11 mouse cellular contexts compared by ENCODE assay signal in genomic region chr16:91413102-91413844, GRCm38 (mm10). TPM values are rescaled to one million over a fixed set of nuclear protein-coding genes. Genes with fewer than 3 reads are reported as not detected.
DNase-seq lines count a peak whose midpoint lies in the region; ATAC-seq and TF ChIP-seq lines count a peak whose summit lies in the region.
"Had no signal": no experiment of that assay in that cellular context is flagged by ENCODE, and none has a peak within 500 bp of the region (broad histone marks: within the 10 kb centered on the region; RNA-seq: fewer than 3 reads in every experiment).

No protein-coding gene starts in this region.

- 53% methylated on average over 12 of the region's 12 CpGs for WGBS in heart, embryonic 16.5 days
- 58% methylated on average over 12 of the region's 12 CpGs for WGBS in heart, embryonic 12.5 days
- 39% methylated on average over 12 of the region's 12 CpGs for WGBS in kidney, postnatal 0 days
- WGBS in forebrain, embryonic 11.5 days = 83% methylated on average over 12 of the region's 12 CpGs

- H3K4me2 ChIP-seq in heart, embryonic 16.5 days (ENCODE audit: low read depth, low read length) = no peak overlapping the region
- H3K4me2 ChIP-seq in heart, embryonic 12.5 days = no peak overlapping the region
- no peak overlapping the region for H3K4me2 ChIP-seq in kidney, postnatal 0 days (ENCODE audit: low read length)
- H3K4me2 ChIP-seq in forebrain, embryonic 11.5 days (ENCODE audit: low read depth, low read length, severe bottlenecking) = no peak overlapping the region

- H3K36me3 ChIP-seq in heart, embryonic 16.5 days (ENCODE audit: control insufficient read depth, insufficient read depth) = peaks cover 49% of the 10 kb centered on the region
- H3K36me3 ChIP-seq in heart, embryonic 12.5 days = peaks cover 60% of the 10 kb centered on the region
- H3K36me3 ChIP-seq in kidney, postnatal 0 days (ENCODE audit: insufficient read depth, low read length) = peaks cover 8% of the 10 kb centered on the region; the same call in 1 of the 2 replicates
- H3K36me3 ChIP-seq in forebrain, embryonic 11.5 days (ENCODE audit: control insufficient read depth, insufficient read depth, low read length) = no peaks in the 10 kb centered on the region

- H3K9me3 ChIP-seq in heart, embryonic 16.5 days (replicated peaks; ENCODE audit: control insufficient read depth, low read length) = no peaks in the 10 kb centered on the region
- no peaks in the 10 kb centered on the region for H3K9me3 ChIP-seq in heart, embryonic 12.5 days (replicated peaks)
- no peaks in the 10 kb centered on the region for H3K9me3 ChIP-seq in kidney, postnatal 0 days (replicated peaks; ENCODE audit: low read length)
- H3K9me3 ChIP-seq in forebrain, embryonic 11.5 days (ENCODE audit: control insufficient read depth, low read length) = no peaks in the 10 kb centered on the region
- H3K9me3 ChIP-seq: heart, embryonic 10.5 days had no signal

- H3K4me3 ChIP-seq in heart, embryonic 16.5 days (ENCODE audit: low read length) = no peak overlapping the region
- H3K4me3 ChIP-seq in heart, embryonic 12.5 days = no peak overlapping the region
- no peak overlapping the region for H3K4me3 ChIP-seq in kidney, postnatal 0 days (replicated peaks; ENCODE audit: low read depth, low read length)
- H3K4me3 ChIP-seq in forebrain, embryonic 11.5 days (ENCODE audit: low read depth, low read length) = no peak overlapping the region
- H3K4me3 ChIP-seq: heart, embryonic 10.5 days had no signal

- H3K27me3 ChIP-seq in heart, embryonic 16.5 days (ENCODE audit: control insufficient read depth, insufficient read depth, low read length) = no peaks in the 10 kb centered on the region
- no peaks in the 10 kb centered on the region for H3K27me3 ChIP-seq in heart, embryonic 12.5 days (replicated peaks)
- no peaks in the 10 kb centered on the region for H3K27me3 ChIP-seq in kidney, postnatal 0 days (ENCODE audit: insufficient read depth, low read length)
- no peaks in the 10 kb centered on the region for H3K27me3 ChIP-seq in forebrain, embryonic 11.5 days (ENCODE audit: control insufficient read depth, insufficient read depth, low read length)

- TF ChIP-seq CTCF in kidney, postnatal 0 days (IDR thresholded peaks at IDR 0.05; ENCODE audit: low read depth) = no peak

- no peak overlapping the region for H3K9ac ChIP-seq in heart, embryonic 16.5 days (ENCODE audit: low read length)
- no peak overlapping the region for H3K9ac ChIP-seq in heart, embryonic 12.5 days
- no peak overlapping the region for H3K9ac ChIP-seq in kidney, postnatal 0 days (ENCODE audit: low read depth, low read length)
- no peak overlapping the region for H3K9ac ChIP-seq in forebrain, embryonic 11.5 days (ENCODE audit: low read length)

- peaks cover 32% of the 10 kb centered on the region for H3K4me1 ChIP-seq in heart, embryonic 16.5 days (ENCODE audit: control insufficient read depth, insufficient read depth, low read length)
- peaks cover 37% of the 10 kb centered on the region for H3K4me1 ChIP-seq in heart, embryonic 12.5 days (replicated peaks)
- no peaks in the 10 kb centered on the region for H3K4me1 ChIP-seq in kidney, postnatal 0 days (replicated peaks; ENCODE audit: insufficient read depth, low read length)
- H3K4me1 ChIP-seq in forebrain, embryonic 11.5 days (replicated peaks; ENCODE audit: control insufficient read depth, insufficient read depth, low read length) = no peaks in the 10 kb centered on the region

- peak; percentile 22 for DNase-seq in embryo, embryonic 10.5 days (ENCODE audit: low spot score)
- peak; percentile 57 for DNase-seq in kidney, postnatal 0 days (ENCODE audit: low spot score)
- no peak for DNase-seq in forebrain, embryonic 11.5 days (ENCODE audit: low spot score)
- DNase-seq in cerebellum, postnatal 36 days = no peak
- no peak for DNase-seq in testis, postnatal 10 days (ENCODE audit: low spot score)
- DNase-seq: right cerebral cortex, postnatal 14 days had no signal

- ATAC-seq in heart, embryonic 16.5 days (replicated peaks; ENCODE audit: extremely low read depth, insufficient read depth, low FRiP score) = no peak
- no peak for ATAC-seq in heart, embryonic 12.5 days (ENCODE audit: insufficient number of reproducible peaks, low FRiP score)
- ATAC-seq in kidney, postnatal 0 days (replicated peaks; ENCODE audit: low FRiP score, low read depth) = 0 out of 2 replicates have a peak, but pooled peaks have one; percentile 45
- ATAC-seq in monocyte, adult 5-6 weeks (replicated peaks; ENCODE audit: insufficient number of reproducible peaks, low FRiP score, low TSS enrichment, poor library complexity, severe bottlenecking) = peak; percentile 70
- no peak for ATAC-seq in forebrain, embryonic 11.5 days (replicated peaks; ENCODE audit: low FRiP score)

- H3K27ac ChIP-seq in heart, embryonic 16.5 days (ENCODE audit: low read length) = peak overlapping the region; percentile 44
- no peak overlapping the region for H3K27ac ChIP-seq in heart, embryonic 12.5 days (ENCODE audit: poor library complexity, severe bottlenecking)
- H3K27ac ChIP-seq in kidney, postnatal 0 days = no peak overlapping the region
- no peak overlapping the region for H3K27ac ChIP-seq in forebrain, embryonic 11.5 days (ENCODE audit: low read depth, low read length)
- H3K27ac ChIP-seq: heart, embryonic 10.5 days had no signal

RNA-seq across cellular contexts. Expression of gene Il10rb, which starts 7.3 kb away (rescaled TPM):
- 71.3 and 75.1 TPM in 2 replicates for polyA plus RNA-seq in heart, embryonic 16.5 days (2015; fragmentation: Nextera tagmentation; extraction: Ambion mirVana)
- polyA plus RNA-seq in heart, embryonic 12.5 days (2016; fragmentation: Nextera tagmentation; extraction: Ambion mirVana) = 40.1 and 42.6 TPM in 2 replicates
- 44.6 and 46.1 TPM in 2 replicates for polyA plus RNA-seq in kidney, postnatal 0 days (2015; fragmentation: Nextera tagmentation; extraction: Ambion mirVana)
- 86.7 to 144 TPM (median 102 TPM) in 3 replicates for total RNA-seq in monocyte, adult 5-6 weeks (2017)
- polyA plus RNA-seq in forebrain, embryonic 11.5 days (2014; fragmentation: Nextera tagmentation; extraction: Ambion mirVana) = 6.6 and 7.6 TPM in 2 replicates

RNA-seq across cellular contexts. Expression of gene Gm21970, which starts 21.8 kb away (rescaled TPM):
- polyA plus RNA-seq in heart, embryonic 16.5 days (2015; fragmentation: Nextera tagmentation; extraction: Ambion mirVana) = not detected in 2 replicates
- polyA plus RNA-seq in heart, embryonic 12.5 days (2016; fragmentation: Nextera tagmentation; extraction: Ambion mirVana) = not detected in 2 replicates
- polyA plus RNA-seq in kidney, postnatal 0 days (2015; fragmentation: Nextera tagmentation; extraction: Ambion mirVana) = 0.33 TPM in 1 of 2 replicates, not detected in the other
- not detected in 3 replicates for total RNA-seq in monocyte, adult 5-6 weeks (2017)
- polyA plus RNA-seq in forebrain, embryonic 11.5 days (2014; fragmentation: Nextera tagmentation; extraction: Ambion mirVana) = 1.0 TPM in 1 of 2 replicates, not detected in the other
- polyA plus RNA-seq: heart, embryonic 10.5 days; lung, embryonic 16.5 days had no signal

RNA-seq across cellular contexts. Expression of gene Ifnar2, which starts 40.7 kb away (rescaled TPM):
- 53.5 and 63.7 TPM in 2 replicates for polyA plus RNA-seq in heart, embryonic 16.5 days (2015; fragmentation: Nextera tagmentation; extraction: Ambion mirVana)
- 51.3 and 52.2 TPM in 2 replicates for polyA plus RNA-seq in heart, embryonic 12.5 days (2016; fragmentation: Nextera tagmentation; extraction: Ambion mirVana)
- polyA plus RNA-seq in kidney, postnatal 0 days (2015; fragmentation: Nextera tagmentation; extraction: Ambion mirVana) = 60.7 and 61.9 TPM in 2 replicates
- total RNA-seq in monocyte, adult 5-6 weeks (2017) = 188 to 243 TPM (median 214 TPM) in 3 replicates
- 29.6 and 32.3 TPM in 2 replicates for polyA plus RNA-seq in forebrain, embryonic 11.5 days (2014; fragmentation: Nextera tagmentation; extraction: Ambion mirVana)

Comparison
In these comparisons a context has a peak if more than half of its experiments do, and no peak if none do; other contexts are left out.
1. ATAC-seq: peak in kidney, postnatal 0 days (single experiment) and monocyte, adult 5-6 weeks (single experiment); none in heart, embryonic 16.5 days (single experiment), heart, embryonic 12.5 days (single experiment) and forebrain, embryonic 11.5 days (single experiment).
2. DNase-seq: peak in embryo, embryonic 10.5 days (single experiment) and kidney, postnatal 0 days (single experiment); none in forebrain, embryonic 11.5 days (single experiment), cerebellum, postnatal 36 days (0 of 2) and testis, postnatal 10 days (single experiment).